Mouse (Mus musculus) frontal cortex, postnatal 10 days (tissue): ENCODE measurements around the gene Polr1d.

Experiments
- DNase-seq, 2 experiments: peaks; one replicate each; pipeline ENCODE4 v3.0.0; 2022; ENCODE audit warnings: low spot score in 2 of 2, mixed read lengths in 1 of 2

The Polr1d gene

GRCm38 (mm10) chr5:147055572-147056245 lies 21.1 kb upstream of the Polr1d start:
- DNase-seq: no peak

- DNase-seq: no peak
Observed at GRCm38 (mm10) chr5:147056712-147057290, 20.0 kb upstream of the Polr1d start.

GRCm38 (mm10) chr5:147057626-147058414 lies 19.0 kb upstream of the Polr1d start:
- no peak for DNase-seq

- no peak for DNase-seq
Observed at GRCm38 (mm10) chr5:147058661-147059060, 18.2 kb upstream of the Polr1d start.

GRCm38 (mm10) chr5:147059319-147059718 lies 17.5 kb upstream of the Polr1d start:
- DNase-seq: no peak

- no peak for DNase-seq
Observed at GRCm38 (mm10) chr5:147060024-147060423, 16.8 kb upstream of the Polr1d start.

- DNase-seq: no peak
Observed at GRCm38 (mm10) chr5:147063215-147063661, 13.6 kb upstream of the Polr1d start.

- DNase-seq: no peak
Observed at GRCm38 (mm10) chr5:147066129-147066528, 10.7 kb upstream of the Polr1d start.

GRCm38 (mm10) chr5:147066965-147067364 lies 9.9 kb upstream of the Polr1d start:
- DNase-seq: no peak

GRCm38 (mm10) chr5:147068876-147069275 lies 8.0 kb upstream of the Polr1d start:
- DNase-seq: no peak

- no peak for DNase-seq
Observed at GRCm38 (mm10) chr5:147070791-147071516, 5.9 kb upstream of the Polr1d start.

GRCm38 (mm10) chr5:147071886-147072285 lies 5.0 kb upstream of the Polr1d start:
- DNase-seq: no peak

- no peak for DNase-seq
Observed at GRCm38 (mm10) chr5:147073805-147074204, 3.0 kb upstream of the Polr1d start.

GRCm38 (mm10) chr5:147075103-147076025 lies 1.5 kb upstream of the Polr1d start:
- no peak for DNase-seq

GRCm38 (mm10) chr5:147076026-147076798 lies 638 bp upstream of the Polr1d start, which contains the start of gene Lnx2:
Gene Lnx2 (minus strand): TSS chr5:147076586.
- peak; percentile 96 to 98 for DNase-seq

- DNase-seq: peak; percentile 82 to 88
Observed at GRCm38 (mm10) chr5:147077305-147078034, 620 bp downstream of the Polr1d start.

GRCm38 (mm10) chr5:147078110-147078900 lies 1.5 kb downstream of the Polr1d start:
- DNase-seq: no peak

GRCm38 (mm10) chr5:147085201-147085894 lies 8.5 kb downstream of the Polr1d start:
- peak; percentile 63 to 67 for DNase-seq
